Mouse (Mus musculus): ENCODE measurements at regions not wholly inside any gene's neighbourhood (a gene's known extent, or its start where the extent isn't known, plus 50 kb on each side); places are given as distances from the start of the nearest gene placed in this dataset.

- no peak for DNase-seq (ENCODE audit: low read depth, low spot score)
Measured at GRCm38 (mm10) chr16:93081533-93081932, 255.6 kb upstream of the Runx1 start.

GRCm38 (mm10) chr16:93079660-93080390, 253.9 kb upstream of the Runx1 start:
- no peak for DNase-seq (ENCODE audit: low read depth, low spot score)

- DNase-seq (ENCODE audit: low read depth, low spot score): no peak
Measured at GRCm38 (mm10) chr16:93078909-93079308, 253.0 kb upstream of the Runx1 start.

- DNase-seq (ENCODE audit: low read depth, low spot score): no peak
Measured at GRCm38 (mm10) chr16:93075488-93075887, 249.5 kb upstream of the Runx1 start.

DNA sequence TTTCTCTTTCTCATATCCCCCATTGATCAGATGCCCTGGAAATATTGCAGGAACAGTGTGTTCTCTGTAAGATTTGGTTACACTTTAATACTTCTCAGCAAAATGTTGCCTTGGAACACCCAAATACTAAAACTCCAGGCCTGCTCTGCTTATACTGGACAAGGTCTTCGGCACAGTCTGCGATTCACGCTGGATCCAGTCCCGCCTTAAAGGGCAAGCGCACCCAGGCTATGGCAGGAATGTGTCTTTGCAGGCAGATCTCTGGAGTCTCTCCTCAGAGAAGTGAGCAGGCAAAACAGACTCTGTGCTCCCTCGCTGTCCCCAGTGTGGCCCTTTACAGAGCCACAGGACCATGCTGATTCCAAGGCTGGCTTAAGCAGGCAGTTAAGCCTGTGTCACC, 246.2 kb upstream of the Runx1 start:
- DNase-seq (ENCODE audit: low read depth, low spot score): no peak

- no peak for DNase-seq (ENCODE audit: low read depth, low spot score)
Measured at GRCm38 (mm10) chr16:93071726-93072125, 245.8 kb upstream of the Runx1 start.

DNA sequence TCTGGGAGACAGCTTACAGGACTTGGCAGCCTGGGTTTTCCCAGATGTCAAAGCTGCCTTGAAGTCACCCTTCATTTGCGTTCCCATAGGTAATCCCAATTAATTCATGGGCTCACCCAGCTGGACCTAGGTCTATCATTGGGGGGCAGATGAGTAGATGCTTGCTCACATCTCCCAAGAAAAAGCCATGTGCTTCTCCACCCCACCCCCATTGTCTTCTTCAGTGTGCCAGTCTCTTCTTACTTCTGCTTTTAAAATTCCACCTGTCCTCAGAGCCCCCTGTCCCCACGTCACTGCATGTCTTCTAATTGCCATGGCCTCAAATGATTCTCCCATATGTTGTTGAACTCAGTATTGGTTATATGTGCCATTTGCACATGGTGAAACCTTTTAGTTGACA, 240.9 kb upstream of the Runx1 start:
- DNase-seq (ENCODE audit: low read depth, low spot score): no peak

DNA sequence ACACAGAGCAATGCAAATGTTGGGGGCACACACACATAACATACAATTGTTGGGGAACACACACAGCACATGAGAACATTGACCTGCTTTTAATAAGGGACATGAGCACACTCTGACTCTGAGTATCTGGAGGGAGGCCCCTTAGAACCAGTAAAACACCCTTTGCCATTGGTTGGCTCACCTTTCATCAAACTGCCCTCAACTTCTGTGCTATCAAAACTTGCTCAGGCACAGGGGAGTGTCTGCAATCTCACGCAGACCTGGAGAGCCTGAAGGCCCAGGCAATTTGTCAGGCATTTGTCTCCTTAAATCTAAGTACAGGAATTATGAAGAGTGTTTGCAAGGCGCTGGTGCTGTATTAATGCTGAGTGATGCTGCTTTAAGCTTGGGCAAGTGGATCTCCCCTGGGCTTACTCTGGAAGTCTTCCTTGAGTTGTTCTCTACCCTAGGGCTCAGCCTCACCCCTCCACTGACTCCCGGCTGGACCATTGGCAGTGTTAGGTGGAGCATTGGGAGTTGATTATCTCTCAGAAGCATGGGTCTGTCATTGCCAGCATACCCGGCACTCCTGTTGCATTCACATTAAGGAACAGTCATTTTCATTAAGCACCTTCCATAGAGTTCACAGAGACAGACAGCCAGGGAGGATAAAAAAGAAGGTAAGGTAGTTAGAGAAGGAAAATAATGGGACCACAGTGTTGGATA, 235.7 kb upstream of the Runx1 start:
- no peak for DNase-seq (ENCODE audit: low read depth, low spot score)

DNA sequence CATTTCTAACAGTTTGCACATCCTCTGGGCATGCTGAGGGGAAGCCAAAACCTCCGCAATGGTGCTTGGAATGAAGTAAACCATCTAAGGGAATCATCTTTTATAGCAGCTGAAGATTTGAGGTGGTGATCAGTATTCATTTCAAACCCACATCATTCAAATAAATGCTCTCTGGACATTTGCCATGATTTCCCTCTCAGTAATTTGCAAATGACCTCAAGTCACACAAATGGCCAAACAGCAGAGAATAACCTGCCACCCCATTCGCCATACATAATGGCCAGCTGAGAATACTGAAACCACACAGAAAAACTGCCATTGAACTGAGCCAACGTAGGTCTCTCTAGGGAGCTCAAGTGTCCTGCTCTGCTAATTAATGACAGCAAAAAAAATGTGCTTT, 230.3 kb upstream of the Runx1 start:
- no peak for DNase-seq (ENCODE audit: low read depth, low spot score)

- no peak for DNase-seq (ENCODE audit: low read depth, low spot score)
Measured at GRCm38 (mm10) chr16:93055545-93055944, 229.6 kb upstream of the Runx1 start.

DNA sequence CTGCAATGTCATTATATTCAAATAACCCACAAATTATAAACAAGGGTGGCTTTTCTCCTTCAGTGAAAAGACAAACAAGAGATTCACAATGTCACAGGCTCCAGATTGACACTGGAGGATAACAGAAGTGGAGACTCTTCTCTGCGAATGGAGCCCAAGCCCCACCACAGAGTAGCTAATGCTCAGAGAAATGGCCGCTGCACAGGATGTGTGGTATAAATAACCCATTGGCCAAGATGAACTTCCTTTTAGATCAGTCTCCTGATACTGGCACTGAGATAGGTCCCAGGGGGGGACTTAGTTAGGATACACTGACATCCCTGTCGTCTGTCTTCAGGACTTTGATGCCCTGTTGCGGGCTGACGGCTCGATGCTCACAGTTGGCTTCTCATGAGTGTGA, 225.3 kb upstream of the Runx1 start:
- peak; percentile 11 for DNase-seq (ENCODE audit: low read depth, low spot score)

DNA sequence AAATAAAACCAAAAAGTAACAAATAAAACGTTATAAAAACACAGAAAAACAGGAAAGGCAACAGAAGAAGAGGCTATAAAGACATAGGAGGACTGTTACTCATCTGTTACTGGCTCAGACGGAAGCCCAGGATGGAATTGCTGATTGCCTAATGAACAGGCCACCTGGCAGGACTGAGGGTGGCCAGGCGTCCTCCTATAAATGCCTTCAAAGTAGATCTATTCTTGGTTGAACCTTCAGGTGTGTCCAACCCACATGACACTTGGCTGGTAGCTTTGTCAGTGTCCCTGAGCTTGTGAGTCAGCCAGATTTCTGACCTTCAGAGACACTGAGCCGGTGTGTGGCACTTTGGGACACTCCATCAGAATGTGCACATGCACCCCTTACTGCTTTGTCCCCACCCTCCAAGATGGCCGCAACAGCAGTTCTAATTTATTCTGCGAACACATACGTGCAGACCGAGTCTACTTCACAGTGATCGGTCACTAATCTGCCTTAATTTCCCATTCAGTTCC, 222.5 kb upstream of the Runx1 start:
- no peak for DNase-seq (ENCODE audit: low read depth, low spot score)

- no peak for DNase-seq (ENCODE audit: low read depth, low spot score)
Measured at GRCm38 (mm10) chr16:93047594-93047993, 221.6 kb upstream of the Runx1 start.

- DNase-seq (ENCODE audit: low read depth, low spot score): no peak
Measured at GRCm38 (mm10) chr16:93046221-93046620, 220.3 kb upstream of the Runx1 start.

DNA sequence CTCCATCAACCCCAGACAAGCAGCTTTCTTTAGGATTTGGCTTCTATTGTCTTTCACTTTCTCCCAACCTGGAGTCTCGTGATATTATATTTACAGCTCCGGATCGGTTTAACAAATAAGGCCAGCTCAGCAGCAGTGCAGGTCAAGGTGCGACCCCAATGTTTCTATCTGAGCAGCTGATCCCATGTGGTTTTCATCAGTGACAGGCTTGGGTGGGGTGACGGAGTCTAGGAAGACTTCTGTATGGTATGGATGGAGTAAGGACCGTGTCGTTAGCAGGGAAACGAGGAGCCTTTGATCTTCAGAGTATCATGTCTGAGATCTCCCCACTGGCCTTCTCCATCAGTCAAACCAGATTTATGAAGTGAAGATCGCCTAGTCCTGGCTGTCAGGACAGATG, 217.4 kb upstream of the Runx1 start:
- DNase-seq (ENCODE audit: low read depth, low spot score): no peak

DNA sequence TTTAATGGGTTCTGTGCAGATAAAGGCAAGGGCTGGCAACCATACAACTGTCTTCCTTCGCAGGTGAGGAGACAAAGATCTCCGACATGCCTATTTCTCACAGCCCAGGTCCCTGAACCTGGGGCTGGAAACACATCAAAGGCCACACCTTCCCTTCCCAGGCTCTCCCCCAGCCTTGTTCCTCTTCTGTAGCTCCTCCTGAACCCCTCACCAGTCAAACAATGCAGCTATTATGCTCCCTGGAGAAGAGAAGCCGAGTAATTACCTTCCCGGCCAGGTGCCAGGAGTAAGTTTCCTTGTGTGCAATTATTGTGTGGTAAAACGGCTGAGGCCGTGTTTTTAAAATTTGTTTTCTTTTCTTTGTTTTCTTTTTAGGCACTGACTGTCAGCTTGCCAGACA, 217.0 kb upstream of the Runx1 start:
- no peak for DNase-seq (ENCODE audit: low read depth, low spot score)

DNA sequence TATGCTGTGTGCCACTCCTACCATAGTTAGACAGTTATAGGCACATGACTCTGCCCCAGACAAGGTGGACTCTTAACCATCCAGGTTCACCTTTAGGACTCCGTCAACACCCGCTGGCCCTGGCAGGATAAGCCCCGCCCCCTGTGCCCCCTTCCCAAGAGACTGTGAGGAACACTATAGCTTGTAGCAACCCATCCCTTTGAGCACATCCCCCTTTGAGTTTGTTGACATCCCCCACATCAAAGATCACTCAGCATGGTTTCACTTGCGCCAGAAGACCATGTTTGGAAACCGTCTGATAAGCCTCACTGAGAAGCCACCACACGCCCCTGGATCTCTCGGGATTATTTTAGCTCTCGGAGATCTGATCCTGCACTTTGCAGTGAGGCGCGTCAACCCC, 216.5 kb upstream of the Runx1 start:
- DNase-seq (ENCODE audit: low read depth, low spot score): no peak

- DNase-seq (ENCODE audit: low read depth, low spot score): no peak
Measured at GRCm38 (mm10) chr16:93041887-93042286, 215.9 kb upstream of the Runx1 start.

DNA sequence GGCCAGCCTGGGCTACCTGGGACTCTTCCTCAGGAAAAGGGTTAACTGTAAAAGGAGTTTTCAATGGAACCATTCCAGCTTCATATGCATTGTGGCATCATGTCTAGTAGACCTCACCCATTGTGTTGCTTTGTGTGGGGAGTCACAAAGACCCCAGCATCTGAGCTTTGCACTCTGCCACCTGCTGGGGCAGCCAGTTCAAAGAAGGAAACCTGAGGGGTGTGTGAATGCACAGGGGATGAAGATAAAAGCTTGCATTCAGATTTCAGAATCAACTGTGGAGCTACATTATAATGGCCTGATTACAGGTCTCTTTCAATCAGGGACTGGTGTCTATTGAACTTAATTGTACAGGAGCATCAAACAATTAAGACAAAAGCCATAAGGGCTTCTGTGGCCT, 215.4 kb upstream of the Runx1 start:
- no peak for DNase-seq (ENCODE audit: low read depth, low spot score)

DNA sequence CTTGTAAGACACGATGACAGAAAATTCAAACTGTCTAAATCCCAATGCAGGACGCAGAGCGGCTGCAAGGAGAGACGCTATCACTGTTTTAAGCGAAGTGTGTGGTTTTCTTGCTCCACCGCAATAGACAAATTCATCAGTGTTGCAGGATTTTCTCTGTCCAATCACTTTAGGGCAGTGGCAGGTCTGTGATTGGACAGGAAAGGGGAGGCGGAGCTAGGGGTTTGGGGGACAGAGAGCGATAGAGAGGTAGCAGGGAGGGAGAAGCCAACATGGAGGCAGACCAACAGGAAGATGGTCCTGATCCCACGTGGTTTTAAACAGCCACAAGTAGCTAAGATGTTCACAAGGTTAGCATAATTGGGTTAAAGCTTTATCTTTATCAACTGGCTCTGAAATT, 209.7 kb upstream of the Runx1 start:
- DNase-seq (ENCODE audit: low read depth, low spot score): no peak

- no peak for DNase-seq (ENCODE audit: low read depth, low spot score)
Measured at GRCm38 (mm10) chr16:93033943-93034342, 208.0 kb upstream of the Runx1 start.

GRCm38 (mm10) chr16:93031624-93032023, 205.7 kb upstream of the Runx1 start:
- DNase-seq (ENCODE audit: low read depth, low spot score): no peak

DNA sequence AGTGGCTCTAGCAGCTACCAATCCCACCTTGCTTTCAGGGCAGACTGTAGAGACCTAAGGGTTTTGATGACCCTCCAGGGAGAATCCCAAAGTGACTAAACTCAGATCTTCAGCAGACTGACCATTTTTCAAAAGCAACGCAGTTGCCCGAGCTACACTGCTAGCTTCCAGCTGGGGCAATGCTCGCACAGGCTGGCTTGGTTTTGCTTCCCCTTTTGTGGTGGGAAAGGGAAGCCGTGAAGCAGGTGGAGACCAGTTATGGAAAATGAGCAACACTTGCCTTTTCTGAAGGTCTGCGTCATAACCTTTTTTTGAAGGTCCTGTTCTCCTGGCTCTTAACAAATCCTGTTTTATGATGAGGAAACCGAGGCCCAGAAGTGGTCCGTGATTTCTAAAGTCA, 202.7 kb upstream of the Runx1 start:
- no peak for DNase-seq (ENCODE audit: low read depth, low spot score)

All from CD4-positive, CD25-positive, alpha-beta regulatory T cell, adult 2 months (primary cell).